Mouse (Mus musculus) neural tube, embryonic 14.5 days (tissue): ENCODE data around the gene P2rx2. TPM values are rescaled to one million over a fixed set of nuclear protein-coding genes. Genes with fewer than 3 reads are reported as not detected.

Experiments
- ATAC-seq: fragments of 200-750 bp; cut with Nextera tagmentation; 2 replicates; pipeline ENCODE4 v1.8.0; 2017; ENCODE audit warnings: low read depth, mild to moderate bottlenecking, moderate TSS enrichment, moderate library complexity
- H3K27ac ChIP-seq: fragments of 300-500 bp; sonication (generic); 2 replicates; pipeline ENCODE4 v1.5.1; 2014; ENCODE audit warnings: low read depth, mild to moderate bottlenecking, control low read depth, low read length, moderate library complexity, mixed read lengths
- H3K27me3 ChIP-seq: fragments of 300-500 bp; sonication (generic); 2 replicates; pipeline ENCODE4 v1.6.1; 2014; ENCODE audit warnings: low read length; ENCODE audit not compliant: control insufficient read depth, insufficient read depth
- H3K36me3 ChIP-seq: fragments of 300-500 bp; sonication (generic); 2 replicates; pipeline ENCODE4 v1.6.1; 2014; ENCODE audit warnings: low read length, mixed read lengths; ENCODE audit not compliant: control insufficient read depth, insufficient read depth
- H3K4me1 ChIP-seq: fragments of 300-500 bp; sonication (generic); 2 replicates; pipeline ENCODE4 v1.6.1; 2014; ENCODE audit warnings: low read length; ENCODE audit not compliant: control insufficient read depth, insufficient read depth
- H3K4me2 ChIP-seq: fragments of 300-500 bp; sonication (generic); 2 replicates; pipeline ENCODE4 v1.6.1; 2014; ENCODE audit warnings: mild to moderate bottlenecking, low read depth, low read length, control low read depth
- H3K4me3 ChIP-seq: fragments of 300-500 bp; sonication (generic); 2 replicates; pipeline ENCODE4 v1.5.1; 2014; ENCODE audit warnings: low read depth, low read length, control low read depth, mixed read lengths
- H3K9ac ChIP-seq: fragments of 300-500 bp; sonication (generic); replicated peaks from 2 replicates; pipeline ENCODE4 v1.6.1; 2014; ENCODE audit warnings: low read depth, mild to moderate bottlenecking, control low read depth, low read length, mixed read lengths
- H3K9me3 ChIP-seq: fragments of 300-500 bp; sonication (generic); 2 replicates; pipeline ENCODE4 v1.6.1; 2016; ENCODE audit warnings: low read length; ENCODE audit not compliant: control insufficient read depth
- WGBS: fragments of 180-500 bp; shearing (Covaris S2); extraction: QIAGEN DNeasy Blood & Tissue Kit; methylation state at CpG from one replicate; pipeline ENCODE4 v1.1.7; 2014; 5-methylcytosine and 5-hydroxymethylcytosine counted together
- polyA plus RNA-seq: library from polyadenylated mRNA; unstranded; fragments of >200 nt; fragmentation: Nextera tagmentation; extraction: Ambion mirVana; gene quantifications from 2 replicates; pipeline ENCODE4 v1.2.1, GENCODE M21; 2014

P2rx2 gene
- polyA plus RNA-seq = 9.0 and 10.0 TPM in 2 replicates

DNA sequence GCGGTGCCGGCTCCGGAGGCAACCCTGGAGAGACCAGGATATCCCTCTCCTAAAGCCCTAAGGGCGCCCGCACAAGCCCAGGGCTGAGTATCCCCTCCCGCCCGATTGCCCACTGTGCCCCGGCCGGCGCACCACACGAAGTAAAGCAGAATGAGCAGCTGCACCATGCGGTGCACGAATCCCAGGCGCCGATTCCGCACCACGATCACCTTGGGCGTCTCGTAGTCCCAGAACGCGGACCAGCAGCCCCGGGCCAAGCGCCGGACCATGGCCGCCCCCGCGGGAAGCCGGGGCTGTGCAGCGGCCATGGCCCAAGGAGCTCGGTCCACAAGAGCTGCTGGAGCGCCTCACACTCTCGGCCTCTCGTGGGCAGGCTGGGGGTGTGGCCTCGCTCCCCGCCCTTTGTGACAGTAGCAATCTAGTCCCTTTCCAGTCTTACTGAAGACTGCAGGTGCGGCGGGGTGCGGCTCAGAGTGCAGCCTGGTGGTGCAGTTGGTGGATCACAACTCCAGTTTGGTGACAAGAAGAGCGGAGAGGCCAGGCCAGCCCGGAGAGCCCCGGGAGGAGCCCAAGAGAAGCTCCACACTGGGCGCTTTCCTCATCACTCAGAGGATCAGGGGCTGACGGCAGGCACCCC lies at the start of gene P2rx2:
TSS of gene P2rx2 (minus strand) at position 565 of the 637 bp plus-strand sequence.
- Histone ChIP-seq H3K9ac (peak within 1 kb of the TSS; percentile 63), H3K9me3 (no peaks in the 10 kb centered on the region), H3K27me3 (peaks cover 7% of the 10 kb centered on the region; the same call in 1 of the 2 replicates), H3K4me2 (peak within 1 kb of the TSS; percentile 87), H3K27ac (no peak within 1 kb of the TSS), H3K4me1 (peaks cover 6% of the 10 kb centered on the region; the same call in 1 of the 2 replicates), H3K36me3 (no peaks in the 10 kb centered on the region), H3K4me3 (peak within 1 kb of the TSS; percentile 46)
- peak; percentile 49; the same call in 1 of the 2 replicates for ATAC-seq
- WGBS = 1% methylated on average over 42 of the region's 43 CpGs

- no peaks in the 10 kb centered on the region for H3K4me1 ChIP-seq
- peak; percentile 48; the same call in 1 of the 2 replicates for ATAC-seq
- H3K36me3 ChIP-seq = no peaks in the 10 kb centered on the region
- 43% methylated on average over 5 of the region's 5 CpGs for WGBS
- H3K4me3 ChIP-seq = no peak overlapping the region
- no peaks in the 10 kb centered on the region for H3K27me3 ChIP-seq
- no peak overlapping the region for H3K9ac ChIP-seq
- no peak overlapping the region for H3K4me2 ChIP-seq
- no peaks in the 10 kb centered on the region for H3K9me3 ChIP-seq
- H3K27ac ChIP-seq = no peak overlapping the region
Observed at GRCm38 (mm10) chr5:110392727-110393126, 49.7 kb upstream of the P2rx2 start.

- no peak overlapping the region for H3K27ac ChIP-seq
- H3K9ac ChIP-seq = no peak overlapping the region
- H3K4me1 ChIP-seq = peaks cover 9% of the 10 kb centered on the region; the same call in 1 of the 2 replicates
- 92% methylated on average over 4 of the region's 4 CpGs for WGBS
- H3K4me3 ChIP-seq = no peak overlapping the region
- H3K36me3 ChIP-seq = no peaks in the 10 kb centered on the region
- no peak for ATAC-seq
- H3K4me2 ChIP-seq = no peak overlapping the region
- no peaks in the 10 kb centered on the region for H3K27me3 ChIP-seq
- H3K9me3 ChIP-seq = no peaks in the 10 kb centered on the region
Observed at GRCm38 (mm10) chr5:110390631-110391030, 47.6 kb upstream of the P2rx2 start.

DNA sequence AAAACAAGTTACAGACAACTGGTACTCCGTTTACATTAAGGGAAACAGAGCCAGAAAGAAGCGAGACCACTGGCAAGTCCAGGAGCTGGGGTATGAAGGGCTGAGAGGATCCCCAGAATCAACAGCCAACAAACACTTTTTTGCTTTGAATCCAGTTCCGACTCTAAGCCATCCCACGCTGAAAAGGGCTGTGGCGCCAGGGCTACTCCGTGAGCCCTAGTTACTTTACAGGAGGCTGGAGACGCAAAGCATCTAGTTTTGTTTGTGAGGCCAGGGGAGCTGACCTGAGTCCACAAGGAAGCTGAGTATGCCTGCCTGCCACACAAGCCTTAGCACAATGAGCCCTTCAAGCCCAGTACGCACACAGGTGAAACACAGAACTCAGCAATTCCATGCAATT lies 44.3 kb upstream of the P2rx2 start:
- Histone ChIP-seq H3K27me3 (no peaks in the 10 kb centered on the region), H3K9ac (peak overlapping the region; percentile 71), H3K27ac (no peak overlapping the region), H3K9me3 (no peaks in the 10 kb centered on the region), H3K4me3 (peak overlapping the region; percentile 60), H3K4me2 (peak overlapping the region; percentile 51), H3K36me3 (no peaks in the 10 kb centered on the region), H3K4me1 (peaks cover 21% of the 10 kb centered on the region; the same call in 1 of the 2 replicates)
- no peak for ATAC-seq
- WGBS = 21% methylated on average over 8 of the region's 8 CpGs

DNA sequence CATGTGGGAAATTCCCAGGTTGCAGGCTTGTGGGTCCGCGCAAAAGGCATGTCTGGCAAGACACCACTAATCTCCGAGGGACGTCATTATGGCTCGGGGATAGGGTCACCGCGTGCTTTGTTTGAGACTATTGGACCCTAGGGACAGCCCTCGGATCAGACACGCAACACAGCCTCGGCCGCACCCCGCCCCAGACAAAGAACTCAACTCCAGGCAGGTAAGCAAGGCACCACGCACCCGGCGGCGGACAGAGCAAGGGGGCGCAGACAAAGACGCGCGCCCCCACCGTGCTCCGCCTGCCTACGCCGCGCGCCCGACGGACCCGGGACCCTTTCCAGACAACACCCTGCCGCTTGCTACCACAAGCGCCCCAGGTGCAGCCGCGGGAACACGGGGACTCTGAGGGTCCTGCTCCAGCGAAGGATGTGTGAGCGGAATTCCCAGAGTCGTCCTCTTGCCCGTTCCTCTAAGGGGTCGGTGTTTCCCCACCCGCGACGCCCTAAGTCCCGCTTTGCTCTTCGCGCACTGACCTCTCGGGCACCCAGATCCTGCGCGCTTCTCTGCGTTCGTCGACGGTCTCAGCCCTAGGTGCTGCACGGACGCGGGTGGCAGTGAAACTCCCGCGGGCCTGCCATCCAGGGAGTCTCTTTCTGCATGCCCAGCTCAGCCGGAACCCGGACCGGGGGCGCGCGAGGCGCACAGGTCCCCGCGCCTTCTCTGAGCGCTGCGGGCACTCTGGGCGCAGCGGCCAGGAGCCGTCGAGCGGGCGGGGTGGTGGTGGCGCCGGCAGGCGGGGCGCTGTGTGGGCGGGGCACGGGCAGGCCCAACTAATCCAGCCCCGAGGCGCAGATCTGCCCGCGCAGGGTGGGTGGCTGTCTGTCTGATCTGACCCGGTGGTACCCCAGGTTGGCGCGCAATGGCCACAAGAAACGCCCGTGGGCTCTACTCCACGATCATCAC lies 43.6 kb upstream of the P2rx2 start:
- ATAC-seq = peak; percentile 90
- Histone ChIP-seq H3K27me3 (no peaks in the 10 kb centered on the region), H3K4me3 (peak overlapping the region; percentile 60), H3K9me3 (no peaks in the 10 kb centered on the region), H3K9ac (peak overlapping the region; percentile 71), H3K4me2 (peak overlapping the region; percentile 51), H3K36me3 (no peaks in the 10 kb centered on the region), H3K27ac (peak overlapping the region; percentile 66), H3K4me1 (peaks cover 21% of the 10 kb centered on the region; the same call in 1 of the 2 replicates)
- WGBS = under 1% methylated on average over 87 of the region's 90 CpGs

- Histone ChIP-seq H3K9me3 (no peaks in the 10 kb centered on the region), H3K27ac (no peak overlapping the region), H3K36me3 (no peaks in the 10 kb centered on the region), H3K27me3 (no peaks in the 10 kb centered on the region), H3K4me3 (peak overlapping the region; percentile 60), H3K4me2 (peak overlapping the region; percentile 51), H3K9ac (0 out of 2 replicates have a peak overlapping the region, but pooled peaks have one; percentile 71), H3K4me1 (peaks cover 21% of the 10 kb centered on the region; the same call in 1 of the 2 replicates)
- ATAC-seq = no peak
- WGBS = 40% methylated on average over 4 of the region's 4 CpGs
Observed at GRCm38 (mm10) chr5:110385263-110385662, 42.3 kb upstream of the P2rx2 start.

DNA sequence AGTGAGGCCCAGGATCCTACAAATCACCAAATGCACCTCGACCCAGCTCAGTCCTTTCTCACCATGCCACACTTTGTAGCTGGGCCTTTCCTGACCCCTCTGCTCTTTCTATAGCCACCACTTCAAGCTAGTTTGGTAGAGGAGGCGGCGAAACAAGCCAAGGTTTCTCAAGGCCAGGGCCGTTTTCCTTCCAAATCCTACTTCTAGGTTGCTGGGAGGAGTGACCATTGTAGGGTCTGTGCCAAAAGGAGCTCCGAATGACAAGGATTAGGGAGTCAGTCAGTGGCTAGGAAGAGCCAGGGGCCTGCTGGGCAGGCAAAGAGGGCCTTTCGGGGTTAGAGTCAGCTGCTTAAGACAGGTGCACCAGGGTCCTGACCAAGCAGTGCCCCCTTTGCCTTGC lies 41.5 kb upstream of the P2rx2 start:
- peak overlapping the region; percentile 51 for H3K4me2 ChIP-seq
- no peaks in the 10 kb centered on the region for H3K9me3 ChIP-seq
- H3K27ac ChIP-seq = no peak overlapping the region
- H3K27me3 ChIP-seq = no peaks in the 10 kb centered on the region
- 82% methylated on average over 6 of the region's 6 CpGs for WGBS
- H3K4me3 ChIP-seq = no peak overlapping the region; the same call in 1 of the 2 replicates
- ATAC-seq = no peak
- peaks cover 21% of the 10 kb centered on the region; the same call in 1 of the 2 replicates for H3K4me1 ChIP-seq
- H3K36me3 ChIP-seq = peaks cover 4% of the 10 kb centered on the region; the same call in 1 of the 2 replicates
- no peak overlapping the region for H3K9ac ChIP-seq

DNA sequence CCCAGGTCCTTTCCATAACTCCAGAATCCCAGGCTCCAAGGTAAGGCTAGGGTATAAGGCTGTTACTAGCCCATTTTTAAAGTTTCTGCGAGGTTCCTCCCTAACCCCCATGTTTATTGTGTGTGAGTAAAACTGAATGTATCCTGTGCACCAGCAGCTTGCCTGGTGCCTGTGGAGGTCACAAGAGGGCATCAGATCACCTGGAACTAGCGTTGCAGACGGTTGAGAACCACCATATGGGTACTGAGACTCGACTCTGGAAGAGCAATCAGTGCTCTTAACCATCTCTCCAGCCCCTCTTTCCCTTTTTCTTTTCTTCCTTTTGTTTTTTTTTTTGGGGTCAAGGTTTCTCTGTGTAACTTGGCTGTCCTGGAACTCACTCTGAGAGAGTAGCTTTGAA lies 36.8 kb upstream of the P2rx2 start:
- Histone ChIP-seq H3K27ac (no peak overlapping the region), H3K4me1 (peaks cover 4% of the 10 kb centered on the region; the same call in 1 of the 2 replicates), H3K9ac (no peak overlapping the region), H3K27me3 (no peaks in the 10 kb centered on the region), H3K4me2 (no peak overlapping the region), H3K36me3 (peaks cover 29% of the 10 kb centered on the region), H3K9me3 (no peaks in the 10 kb centered on the region), H3K4me3 (no peak overlapping the region)
- ATAC-seq = no peak
- WGBS = 89% methylated on average over 4 of the region's 4 CpGs
